Mouse (Mus musculus) adrenal gland, postnatal 4 days (tissue): ENCODE measurements around the gene Sorl1. TPM values are rescaled to one million over a fixed set of nuclear protein-coding genes. Genes with fewer than 3 reads are reported as not detected.
A peak's percentile ranks its signal among the peaks of the same experiment; 100 is the strongest.

Experiments used
- DNase-seq, 2 experiments: peaks; one replicate each; pipeline ENCODE4 v3.0.0; 2021 to 2022; ENCODE audit warnings: low spot score in 2 of 2, mixed read lengths in 2 of 2
- long read RNA-seq, 2 experiments: library from polyadenylated mRNA; stranded (forward); transcript quantifications; one replicate each; pipeline ENCODE4 v2.0.0; 2021
- total RNA-seq, 2 experiments: library from RNA; stranded (reverse); gene quantifications; 2 replicates each; pipeline ENCODE4 v1.2.3; 2021

Gene Sorl1
- total RNA-seq: 10 to 100 TPM; 18.3 to 22.9 TPM
- long read RNA-seq, experiment 1, full-length matches to known transcripts: 1 of 4 reads
- long read RNA-seq, experiment 1, partial matches to known transcripts: 2 of 4 reads
- long read RNA-seq, experiment 1, other reads (novel, unspliced or antisense): 1 of 4 reads
- long read RNA-seq, experiment 2, full-length matches to known transcripts: 3 of 9 reads
- long read RNA-seq, experiment 2, partial matches to known transcripts: 5 of 9 reads
- long read RNA-seq, experiment 2, other reads (novel, unspliced or antisense): 1 of 9 reads

DNA sequence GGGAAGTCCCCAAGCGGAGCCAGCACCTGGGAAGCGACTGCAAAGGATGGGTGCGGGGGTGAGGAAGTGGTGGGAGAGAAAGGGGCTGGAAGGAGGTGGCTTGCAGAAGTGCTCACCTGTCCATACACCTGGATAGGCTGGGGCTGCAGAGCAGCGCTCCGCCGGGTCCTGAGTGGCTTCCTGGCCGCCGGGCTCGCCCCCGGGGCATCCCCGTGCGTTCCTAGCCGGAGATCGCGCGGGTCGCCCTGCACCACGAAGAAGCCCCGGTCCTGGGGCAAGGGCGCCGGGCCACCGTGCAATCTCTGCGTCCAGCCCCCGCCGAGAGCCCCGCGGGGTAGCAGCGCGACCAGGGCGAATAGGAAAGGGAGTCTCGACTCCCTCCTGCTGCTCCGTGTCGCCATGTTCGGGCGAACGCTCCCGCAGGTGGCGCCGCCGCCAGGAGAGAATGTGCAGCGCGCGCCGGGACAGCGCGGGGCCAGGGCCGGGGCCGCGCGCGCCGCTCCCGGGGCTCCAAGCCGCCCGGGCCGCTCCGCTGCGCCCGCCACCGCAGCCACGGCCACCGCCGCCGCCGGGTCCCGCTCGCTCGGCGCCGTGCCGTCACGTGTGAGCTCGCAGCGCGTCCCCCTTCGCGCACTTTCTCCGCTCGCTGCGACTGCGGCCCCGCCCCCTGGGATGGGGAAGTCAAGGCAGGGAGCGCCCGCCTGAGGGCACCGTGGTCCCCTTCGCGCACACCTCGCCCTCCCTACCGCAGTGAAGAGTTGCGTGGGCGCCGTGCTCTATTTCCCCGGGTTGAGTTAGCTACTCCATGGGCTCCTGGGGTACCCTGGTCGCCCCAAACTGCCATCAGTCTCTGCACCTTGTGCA, at the start of gene Sorl1:
Sorl1 (minus strand) TSS at position 585 of the 864 bp plus-strand sequence.
- peak; percentile 39 to 57 for DNase-seq

DNA sequence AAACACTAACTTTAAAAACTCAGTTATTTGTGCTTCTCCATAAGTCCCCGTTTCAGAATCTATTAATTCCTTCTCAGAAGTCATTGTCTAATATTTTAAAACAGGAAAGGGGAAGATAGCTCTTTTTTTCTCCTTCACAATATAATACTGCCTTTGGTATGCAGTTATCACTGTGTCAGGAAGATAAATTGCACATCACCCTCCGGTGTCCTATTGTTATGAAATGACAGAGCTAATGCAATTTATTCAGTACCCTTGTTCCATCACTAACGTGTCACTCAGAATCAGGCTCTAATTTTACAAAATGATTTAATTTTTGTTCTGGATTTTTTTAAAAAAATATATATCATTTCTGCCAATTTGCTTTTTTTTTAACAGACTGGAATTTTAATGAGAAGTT, 49.7 kb upstream of the Sorl1 start:
- no peak for DNase-seq

DNA sequence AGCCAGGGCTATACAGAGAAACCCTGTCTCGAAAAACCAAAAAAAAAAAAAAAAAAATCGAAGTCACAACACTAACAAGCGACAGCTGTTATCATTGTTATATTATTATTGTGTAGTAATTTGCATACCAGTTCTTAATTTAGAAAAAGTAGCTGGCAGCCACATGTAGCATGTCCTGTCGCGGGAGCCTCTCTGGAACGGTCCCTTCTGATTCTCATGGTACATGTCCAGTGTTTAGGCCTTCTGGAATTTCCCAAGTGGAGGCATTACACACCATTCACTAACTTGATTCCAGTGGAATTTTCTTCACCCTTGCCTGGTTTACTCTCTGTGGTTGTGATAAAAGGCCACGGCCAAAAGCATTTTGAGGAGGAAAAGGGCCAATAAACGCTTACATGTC, 45.4 kb upstream of the Sorl1 start:
- DNase-seq: no peak

DNA sequence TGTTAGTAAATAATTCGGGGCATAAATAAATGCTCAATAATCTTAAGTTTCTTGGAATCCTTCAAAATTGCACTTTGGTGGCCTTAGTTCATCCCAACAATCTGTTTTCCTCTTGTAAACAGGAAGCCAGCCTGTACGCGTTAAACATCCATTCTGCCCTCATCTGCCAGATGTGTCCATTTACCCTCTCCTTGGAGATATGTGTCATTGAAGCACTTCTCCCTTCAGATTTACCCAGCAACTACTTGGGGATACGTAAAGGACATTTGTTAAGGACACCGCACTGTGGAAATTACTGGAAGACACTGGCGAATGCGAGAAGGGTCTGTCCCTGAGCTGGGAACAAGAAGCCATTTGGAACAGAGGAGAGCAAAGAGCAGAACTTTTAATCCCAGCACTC, 44.9 kb upstream of the Sorl1 start:
- DNase-seq: no peak

DNA sequence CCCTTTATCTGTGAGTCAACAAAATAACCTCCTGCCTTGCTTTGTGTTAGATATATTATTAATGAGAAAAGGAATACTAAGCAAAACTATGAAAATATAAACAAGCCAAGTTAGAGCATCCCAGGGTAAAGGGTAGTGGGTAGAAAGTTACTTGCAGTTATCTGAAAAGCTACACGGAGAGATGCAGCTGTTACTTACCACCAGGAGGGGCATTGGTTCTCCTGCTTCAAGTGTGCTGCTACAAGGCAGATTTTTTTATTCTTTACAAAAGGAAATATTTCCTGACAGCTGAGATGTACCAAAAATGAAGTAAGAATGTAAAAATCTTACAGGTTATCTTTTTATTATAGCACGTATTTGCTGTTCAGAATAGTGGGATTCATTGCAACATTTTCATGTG, 40.8 kb upstream of the Sorl1 start:
- DNase-seq: no peak

DNA sequence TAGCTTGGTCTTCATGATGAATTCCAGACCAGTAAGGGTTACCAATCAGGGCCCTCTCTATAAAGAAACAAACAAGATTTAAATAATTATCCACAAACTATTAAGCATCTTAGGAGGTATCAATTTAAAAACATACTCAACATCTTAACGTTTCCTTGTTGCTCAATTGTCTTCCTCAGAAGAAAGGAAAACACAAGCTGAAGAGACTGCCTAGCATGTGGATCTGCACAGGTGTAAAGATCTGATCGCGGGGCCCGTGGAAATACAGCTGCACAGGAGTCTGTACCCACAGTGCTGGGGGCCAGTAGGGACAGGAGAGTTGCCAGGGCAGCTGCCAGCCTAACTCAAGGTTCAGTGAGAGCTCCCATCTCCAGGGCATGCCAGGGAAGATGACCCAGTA, 38.9 kb upstream of the Sorl1 start:
- DNase-seq: no peak

DNA sequence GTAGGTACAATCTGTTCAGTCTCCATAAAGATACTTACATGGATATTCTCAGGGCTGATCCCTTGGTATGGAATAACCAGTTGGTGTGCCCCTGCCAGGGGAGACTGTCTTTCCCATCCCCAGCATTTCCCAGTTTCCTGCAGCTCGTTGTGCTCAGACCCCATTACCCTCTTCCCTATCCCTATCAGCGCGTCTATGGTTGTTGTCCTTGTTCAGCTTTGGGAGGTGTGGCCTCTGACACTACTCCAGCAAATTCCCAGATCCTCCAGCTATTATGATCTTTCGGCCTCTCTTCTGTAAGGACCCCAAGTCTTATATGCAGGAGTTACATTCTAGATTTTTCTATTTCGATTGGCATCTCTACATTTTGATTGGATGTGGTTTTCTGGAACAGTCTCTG, 35.3 kb upstream of the Sorl1 start:
- DNase-seq: no peak

DNA sequence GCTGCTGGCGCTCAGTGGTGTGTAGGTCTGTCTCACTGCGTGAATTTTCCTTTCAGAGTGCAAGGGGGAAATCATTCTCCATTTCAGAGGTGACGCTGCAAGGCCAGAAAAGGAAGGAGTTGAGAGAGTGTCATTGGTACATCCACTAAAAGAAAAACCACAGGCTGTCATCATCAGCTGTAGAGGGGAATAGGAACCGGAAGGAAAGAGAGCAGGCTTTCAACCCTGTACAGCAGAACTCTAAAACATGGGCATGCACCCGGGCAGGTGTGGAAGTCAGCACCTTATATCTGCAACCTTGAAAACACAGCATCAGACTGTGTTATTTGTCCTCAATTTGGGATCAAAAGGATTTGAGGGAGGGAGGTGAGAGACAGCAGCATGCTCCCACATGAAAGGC, 34.6 kb upstream of the Sorl1 start:
- DNase-seq: no peak

DNA sequence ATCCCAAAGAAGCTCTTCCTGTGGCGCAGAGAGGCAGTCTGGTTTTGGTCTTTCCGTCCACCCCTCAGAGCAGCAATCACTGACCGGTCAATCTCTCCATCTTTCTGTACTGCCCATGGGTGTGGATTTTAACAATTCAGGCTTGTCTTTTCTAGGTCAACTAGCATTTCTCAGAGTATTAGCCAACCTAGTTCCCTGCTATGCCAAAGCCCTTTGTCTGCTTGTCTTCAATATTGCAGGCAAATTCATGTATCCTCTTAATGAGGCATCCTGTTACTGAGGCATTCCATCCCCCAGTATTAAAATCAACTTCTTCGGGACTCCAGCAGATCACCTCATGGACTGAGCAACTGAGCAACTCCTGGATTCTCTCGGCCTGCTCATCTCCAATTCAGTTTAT, 33.9 kb upstream of the Sorl1 start:
- no peak for DNase-seq

DNA sequence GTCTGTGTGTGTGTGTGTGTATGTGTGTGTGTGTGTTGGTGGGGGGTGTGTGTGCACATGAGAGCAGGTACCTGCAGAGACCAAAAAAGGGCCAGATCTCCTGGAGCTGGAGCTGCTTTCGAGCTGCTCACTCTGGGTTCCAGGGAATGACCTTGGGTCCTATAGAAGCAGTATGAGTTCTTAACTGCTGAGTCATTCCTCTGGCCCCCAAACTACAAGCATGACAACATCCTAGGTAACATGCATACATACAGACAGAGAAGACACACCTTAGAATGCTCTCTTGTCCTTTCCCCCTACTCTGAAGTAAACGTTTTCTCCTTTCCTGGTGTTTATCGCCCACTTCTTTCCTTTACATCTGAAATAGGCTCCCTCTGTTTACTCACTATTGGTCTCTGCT, 32.5 kb upstream of the Sorl1 start:
- no peak for DNase-seq

DNA sequence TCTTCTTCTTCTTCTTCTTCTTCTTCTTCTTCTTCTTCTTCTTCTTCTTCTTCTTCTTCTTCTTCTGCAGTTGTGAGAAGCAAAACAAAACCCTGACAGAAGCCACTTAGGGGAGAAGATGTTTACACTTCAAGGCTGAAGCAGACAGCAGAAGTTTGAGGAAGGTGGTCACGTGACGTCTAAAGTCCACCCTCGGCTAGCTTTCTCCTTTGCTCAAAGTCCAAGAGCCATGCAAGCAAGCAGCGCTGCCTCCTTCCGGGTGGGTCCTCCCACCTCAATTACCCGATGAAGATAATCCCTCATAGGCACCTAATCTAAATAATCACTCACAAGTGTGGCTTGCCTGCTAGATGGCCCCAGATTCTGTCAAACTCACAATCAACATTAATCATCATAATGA, 30.6 kb upstream of the Sorl1 start:
- DNase-seq: no peak

DNA sequence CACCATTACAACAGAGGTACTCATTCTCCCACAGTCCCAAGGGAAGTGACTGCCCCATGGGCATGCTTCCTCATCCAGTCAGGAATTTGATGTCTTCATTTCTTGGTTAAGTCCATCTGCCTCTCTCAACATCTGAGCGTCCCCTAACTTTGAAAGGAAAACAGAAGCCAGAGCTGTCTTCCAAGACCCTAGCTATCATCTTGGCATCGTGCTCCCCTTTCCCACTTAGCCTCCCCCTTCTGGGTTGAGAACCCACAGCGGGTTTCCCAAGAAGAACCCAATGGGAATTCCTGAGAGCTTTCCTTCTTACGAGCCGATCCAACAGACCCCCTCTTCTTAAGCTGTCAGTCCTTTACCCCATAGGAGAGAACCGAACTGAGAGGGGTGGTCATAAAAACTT, 24.7 kb upstream of the Sorl1 start:
- no peak for DNase-seq

DNA sequence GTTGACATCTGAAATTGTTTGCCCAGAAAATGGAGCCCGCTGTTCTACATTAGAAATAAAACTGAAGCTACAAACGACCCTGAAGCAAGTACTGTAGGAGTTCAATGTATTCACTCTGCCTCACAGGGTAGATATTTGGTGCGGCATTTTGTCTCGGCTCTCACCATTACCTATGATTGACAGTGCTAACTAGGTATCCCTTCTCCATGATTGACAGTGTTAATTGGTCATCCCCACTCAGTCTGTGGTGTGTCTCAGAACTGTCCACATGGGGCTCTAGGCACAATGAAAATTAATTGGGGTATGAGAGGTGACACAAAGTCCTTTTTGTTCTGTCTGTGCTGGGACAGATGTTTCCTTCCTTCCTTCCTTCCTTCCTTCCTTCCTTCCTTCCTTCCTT, 23.9 kb upstream of the Sorl1 start:
- no peak for DNase-seq

DNA sequence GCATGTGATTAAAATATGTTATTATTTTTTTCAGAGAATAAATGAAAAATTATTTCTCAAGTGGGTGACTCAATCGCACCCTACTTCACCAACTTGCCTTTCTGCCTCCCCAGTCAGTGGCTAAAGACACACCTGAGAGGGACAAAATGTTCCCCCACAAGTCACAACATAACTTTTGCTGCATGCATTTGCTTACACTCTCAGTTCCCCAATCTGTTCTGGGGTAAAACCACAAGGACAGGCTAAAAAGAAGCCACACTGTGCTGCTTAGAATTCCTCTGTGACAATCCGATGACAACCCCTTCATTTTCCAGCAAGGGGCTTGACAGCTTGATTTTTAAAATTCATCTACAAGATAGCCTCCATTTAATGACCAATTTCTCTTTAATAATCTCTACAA, 22.4 kb upstream of the Sorl1 start:
- DNase-seq: no peak

DNA sequence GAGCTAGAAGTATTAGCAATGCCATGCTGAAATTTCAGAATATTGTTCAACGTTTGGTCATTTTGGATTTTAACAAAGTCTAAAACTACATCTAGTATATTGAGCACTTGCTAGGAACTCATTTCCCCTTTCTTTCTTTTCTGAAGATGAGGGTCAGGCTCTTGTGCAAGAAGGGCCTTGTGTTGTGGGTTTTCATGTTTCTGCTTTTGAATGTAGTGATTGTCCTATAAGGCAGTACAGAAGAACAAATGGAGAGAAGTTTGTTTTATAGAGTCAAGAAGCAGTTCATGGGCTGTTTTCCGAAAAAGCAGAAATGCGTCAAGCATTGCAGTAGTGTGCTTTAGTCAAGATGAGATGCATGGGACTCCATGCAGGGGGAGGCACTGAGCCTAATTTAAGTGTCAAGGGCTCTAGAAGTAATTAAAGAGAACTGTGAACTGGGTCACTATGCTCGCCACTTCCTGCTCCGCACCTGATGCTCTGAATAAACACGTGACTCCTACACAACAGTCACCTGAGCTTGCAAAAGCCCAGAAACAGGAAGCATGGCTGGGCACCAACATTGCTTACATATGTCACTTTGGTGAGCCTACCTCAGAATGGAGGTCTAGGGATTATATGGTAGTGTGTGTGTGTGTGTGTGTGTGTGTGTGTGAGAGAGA, 17.6 kb upstream of the Sorl1 start:
- no peak for DNase-seq

DNA sequence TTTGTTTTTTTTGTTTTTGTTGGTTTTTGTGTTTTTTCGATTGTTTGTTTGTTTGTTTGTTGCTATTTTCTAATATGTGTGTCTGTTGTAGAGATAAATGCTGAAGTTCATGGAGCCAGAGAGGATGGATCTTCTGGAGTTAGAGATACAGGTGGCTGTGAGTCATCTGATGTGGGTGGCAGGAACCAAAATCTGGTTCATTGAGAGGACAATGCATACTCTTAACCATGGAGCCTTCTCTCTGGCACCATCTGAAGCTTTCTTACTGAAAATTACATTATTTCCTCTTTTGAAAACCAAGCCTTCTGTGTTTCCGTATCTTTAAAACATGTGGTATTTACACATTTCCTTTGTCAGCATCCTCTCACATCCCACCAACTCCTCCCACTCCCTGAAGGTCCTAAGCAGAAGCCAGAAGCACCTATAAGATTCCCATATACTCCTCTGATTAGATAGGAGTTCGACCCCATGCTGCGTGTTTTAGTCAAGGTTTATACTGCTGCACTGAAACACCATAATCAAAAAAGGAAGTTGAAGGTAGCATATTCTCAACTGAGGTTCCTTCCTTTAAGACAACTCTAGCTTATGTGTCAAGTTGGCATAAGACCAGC, 14.3 kb upstream of the Sorl1 start:
- no peak for DNase-seq

DNA sequence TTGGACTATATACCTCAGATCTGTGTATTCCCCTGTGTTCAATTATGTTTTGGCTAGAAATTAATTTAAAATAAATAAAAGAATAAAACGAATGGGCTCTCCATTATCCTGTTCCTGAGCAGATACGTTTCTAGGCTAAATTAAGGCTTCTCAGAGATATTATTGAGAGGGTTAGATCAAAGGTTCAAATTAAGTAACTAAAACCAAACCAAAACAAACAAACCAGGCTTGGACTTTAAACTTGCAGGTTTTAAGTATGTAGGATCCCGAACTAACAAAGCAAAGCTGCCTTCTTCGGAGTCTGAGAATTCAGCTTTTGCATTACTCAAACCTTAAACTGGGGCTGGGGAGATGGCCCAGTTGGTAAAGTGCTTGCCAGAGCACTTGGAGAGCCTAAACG, 13.5 kb upstream of the Sorl1 start:
- DNase-seq: no peak

DNA sequence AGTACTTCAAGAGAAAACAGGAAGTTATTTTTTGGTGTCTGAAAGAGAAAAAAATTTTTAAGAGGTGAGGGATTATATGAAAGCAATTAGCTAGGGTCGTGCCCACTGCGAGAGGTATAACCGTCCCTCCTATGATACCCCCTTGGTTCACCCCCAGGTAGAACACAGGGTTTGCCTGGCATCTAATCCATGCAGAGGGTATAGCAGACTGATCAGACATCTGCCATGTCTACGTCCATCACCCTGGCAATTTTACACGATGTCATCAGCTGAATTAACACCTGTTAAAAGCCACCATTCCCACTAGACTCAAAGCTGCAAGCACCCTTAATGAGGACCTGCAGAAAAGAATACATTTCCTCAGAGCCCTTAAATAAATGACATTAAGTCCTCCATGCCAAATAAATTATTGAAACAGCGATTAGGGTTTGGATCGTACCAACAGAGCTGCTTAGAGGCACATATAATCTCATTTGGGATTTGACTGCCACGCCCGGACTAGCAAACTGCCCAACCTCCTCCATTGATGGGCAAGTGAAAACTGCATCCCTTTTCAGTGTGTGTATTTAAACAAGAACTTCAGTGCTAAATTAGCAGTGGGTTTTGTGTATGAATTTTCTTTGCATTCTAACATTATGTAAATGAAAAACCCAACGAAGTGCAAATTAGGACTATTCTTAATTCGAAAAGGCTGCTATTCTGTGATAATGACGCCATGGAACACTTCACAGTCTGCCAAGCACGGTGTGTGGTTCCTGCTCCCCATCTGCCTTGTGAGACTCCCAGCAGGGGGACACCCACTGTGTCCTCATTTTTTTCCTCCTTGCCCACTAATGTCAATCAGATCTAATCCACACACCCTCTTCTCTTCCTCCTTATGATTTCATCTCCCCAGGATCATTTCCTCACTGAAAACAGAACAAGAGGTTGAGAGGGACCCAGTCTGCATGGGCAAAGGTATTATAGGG, 7.0 kb upstream of the Sorl1 start:
- DNase-seq: no peak

DNA sequence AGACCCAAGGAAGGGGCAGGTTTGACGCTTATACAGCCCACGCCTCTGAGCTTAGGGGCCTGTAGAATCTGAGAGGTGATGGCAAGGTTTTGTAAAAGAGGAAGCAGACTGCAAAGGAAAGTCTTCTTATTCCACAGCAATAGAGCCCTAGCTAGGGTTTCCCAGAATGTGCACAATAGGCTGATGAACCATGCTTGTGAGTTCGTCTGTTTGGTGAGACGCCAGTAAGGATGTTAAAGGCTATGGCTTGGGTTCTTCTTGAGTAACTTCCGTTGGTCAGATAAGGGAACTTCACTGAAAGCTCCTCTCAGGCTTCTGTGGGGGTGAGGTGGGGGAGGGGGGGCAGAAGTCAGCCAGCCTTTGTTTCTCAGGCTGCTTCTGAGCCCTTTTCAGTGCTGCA, 3.9 kb upstream of the Sorl1 start:
- DNase-seq: no peak

DNA sequence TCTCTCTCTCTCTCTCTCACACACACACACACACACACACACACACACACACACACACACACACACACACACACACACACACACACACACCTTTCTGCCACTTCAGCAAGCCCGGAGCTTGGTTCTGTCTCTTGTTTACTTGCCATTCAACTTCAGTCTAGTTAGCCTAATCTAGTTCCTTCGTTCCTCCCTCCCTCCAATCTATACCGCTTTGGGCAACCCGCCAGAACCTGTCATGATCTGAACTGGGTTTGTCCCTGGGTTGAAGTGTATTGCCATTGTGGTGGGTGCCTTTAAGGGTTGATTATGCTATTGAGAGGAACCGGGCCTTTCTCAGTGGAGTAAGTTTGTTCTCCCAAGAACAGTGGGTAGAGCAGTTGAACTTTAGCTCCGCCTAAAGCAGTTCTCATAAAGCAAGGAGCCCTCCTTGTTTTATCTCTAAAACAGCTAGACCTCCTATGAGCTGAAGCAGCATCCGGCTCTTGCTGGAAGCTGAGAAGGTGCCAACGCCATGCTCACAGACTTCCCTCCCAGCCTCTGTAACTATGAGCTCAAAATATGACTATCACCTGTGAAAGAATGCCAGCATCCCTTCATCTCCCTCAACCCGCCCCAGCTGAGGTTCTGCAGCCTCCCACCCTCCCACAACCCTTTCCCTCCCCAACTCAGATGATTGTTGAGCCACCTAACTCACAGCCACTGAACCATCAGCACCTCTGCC, 1.3 kb upstream of the Sorl1 start:
- no peak for DNase-seq
